35 mouse cellular contexts compared by ENCODE assay signal in genomic region chr8:111870379-111870778, GRCm38 (mm10). TPM values are rescaled to one million over a fixed set of nuclear protein-coding genes. Genes with fewer than 3 reads are reported as not detected.
"Had no signal": no experiment of that assay in that cellular context is flagged by ENCODE, and none has a peak within 500 bp of the region (broad histone marks: within the 10 kb centered on the region; RNA-seq: fewer than 3 reads in every experiment).

No protein-coding gene starts in this region.

- H3K4me1 ChIP-seq: heart, embryonic 12.5 days; heart, embryonic 15.5 days; hindbrain, embryonic 12.5 days; intestine, embryonic 15.5 days had no signal

- DNase-seq: heart, postnatal 10 days; heart, postnatal 14 days; heart, postnatal 36 days; heart, postnatal 4 days; kidney, adult 11 months; kidney, adult 18-20 months; kidney, adult 2 months; kidney, adult 8-10 months; kidney, adult 9 months; kidney, postnatal 10 days; kidney, postnatal 14 days; kidney, postnatal 25 days; kidney, postnatal 36 days; kidney, postnatal 4 days; layer of hippocampus, adult 9-11 months; layer of hippocampus, postnatal 36 days had no signal

- H3K27me3 ChIP-seq: heart, embryonic 12.5 days; heart, embryonic 13.5 days; heart, embryonic 15.5 days; hindbrain, embryonic 12.5 days; hindbrain, embryonic 13.5 days; hindbrain, embryonic 15.5 days; intestine, embryonic 15.5 days; kidney, embryonic 15.5 days had no signal

- H3K36me3 ChIP-seq: intestine, embryonic 15.5 days had no signal

- H3K9me3 ChIP-seq: heart, embryonic 10.5 days; heart, embryonic 12.5 days; heart, embryonic 13.5 days; heart, embryonic 15.5 days; hindbrain, embryonic 10.5 days; hindbrain, embryonic 12.5 days; hindbrain, embryonic 13.5 days; hindbrain, embryonic 15.5 days; intestine, embryonic 15.5 days; kidney, embryonic 15.5 days had no signal

- H3K4me3 ChIP-seq: heart, embryonic 10.5 days; heart, embryonic 12.5 days; heart, embryonic 13.5 days; heart, embryonic 15.5 days; hindbrain, embryonic 10.5 days; hindbrain, embryonic 12.5 days; hindbrain, embryonic 13.5 days; hindbrain, embryonic 15.5 days; intestine, embryonic 15.5 days; kidney, embryonic 15.5 days; layer of hippocampus, adult 2 months; left cerebral cortex, adult 2 months had no signal

- H3K9ac ChIP-seq: heart, embryonic 12.5 days; heart, embryonic 13.5 days; heart, embryonic 15.5 days; hindbrain, embryonic 12.5 days; hindbrain, embryonic 13.5 days; hindbrain, embryonic 14.5 days; hindbrain, embryonic 15.5 days; intestine, embryonic 15.5 days; kidney, embryonic 15.5 days had no signal

- H3K27ac ChIP-seq: heart, embryonic 10.5 days; heart, embryonic 13.5 days; heart, embryonic 15.5 days; hindbrain, embryonic 10.5 days; hindbrain, embryonic 12.5 days; hindbrain, embryonic 13.5 days; hindbrain, embryonic 14.5 days; hindbrain, embryonic 15.5 days; hindbrain, postnatal 0 days; intestine, embryonic 15.5 days; kidney, embryonic 15.5 days; kidney, postnatal 0 days; layer of hippocampus, adult 2 months; left cerebral cortex, adult 2 months had no signal

RNA-seq across cellular contexts. Expression of gene Chst5, which starts 39.9 kb away (rescaled TPM):
- total RNA-seq: heart, postnatal 10 days; heart, postnatal 14 days; heart, postnatal 25 days; heart, postnatal 36 days; heart, postnatal 4 days; hematopoietic stem cell, adult 5-6 weeks had no signal
- polyA plus RNA-seq: heart, postnatal 0 days; inflammation-experienced regulatory T-cells, adult 6 months had no signal
